Mouse (Mus musculus): Measurements from ENCODE around the gene Gm21294. TPM values are rescaled to one million over a fixed set of nuclear protein-coding genes. Genes with fewer than 3 reads are reported as not detected.
"Not testable (repeated sequence)": the region's sequence is repeated elsewhere in the genome, so short reads cannot be mapped to it uniquely, and the experiment has no call there.

Gene Gm21294
- total RNA-seq (2021), result not detected
- long read RNA-seq, experiment 1, result 0 reads
- long read RNA-seq, experiment 2, result 0 reads

- DNase-seq, result not testable (repeated sequence)
These were observed at the start of gene Gm21294 for GRCm38 (mm10) chrY:89052506-89052905. Gene Gm21294 (plus strand): TSS chrY:89052806.

DNA sequence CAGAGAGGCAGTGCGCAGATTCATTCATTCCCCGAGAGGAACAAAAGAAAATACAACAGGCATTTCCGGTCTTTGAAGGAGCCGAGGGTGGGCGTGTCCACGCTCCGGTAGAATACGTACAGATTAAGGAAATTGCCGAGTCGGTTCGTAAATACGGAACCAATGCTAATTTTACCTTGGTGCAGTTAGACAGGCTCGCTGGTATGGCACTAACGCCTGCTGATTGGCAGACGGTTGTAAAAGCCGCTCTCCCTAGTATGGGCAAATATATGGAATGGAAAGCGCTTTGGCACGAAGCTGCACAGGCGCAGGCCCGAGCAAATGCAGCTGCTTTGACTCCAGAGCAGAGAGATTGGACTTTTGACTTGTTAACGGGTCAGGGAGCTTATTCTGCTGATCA, 73.6 kb downstream of the Gm21294 start:
- DNase-seq, result not testable (repeated sequence)

All from gastrocnemius, postnatal 25 days (tissue).